Mouse (Mus musculus): Measurements from ENCODE around the gene Polr2b. TPM values are rescaled to one million over a fixed set of nuclear protein-coding genes. Genes with fewer than 3 reads are reported as not detected.

Gene Polr2b
- polyA plus RNA-seq, 1 experiment, result 24.3 TPM

DNA sequence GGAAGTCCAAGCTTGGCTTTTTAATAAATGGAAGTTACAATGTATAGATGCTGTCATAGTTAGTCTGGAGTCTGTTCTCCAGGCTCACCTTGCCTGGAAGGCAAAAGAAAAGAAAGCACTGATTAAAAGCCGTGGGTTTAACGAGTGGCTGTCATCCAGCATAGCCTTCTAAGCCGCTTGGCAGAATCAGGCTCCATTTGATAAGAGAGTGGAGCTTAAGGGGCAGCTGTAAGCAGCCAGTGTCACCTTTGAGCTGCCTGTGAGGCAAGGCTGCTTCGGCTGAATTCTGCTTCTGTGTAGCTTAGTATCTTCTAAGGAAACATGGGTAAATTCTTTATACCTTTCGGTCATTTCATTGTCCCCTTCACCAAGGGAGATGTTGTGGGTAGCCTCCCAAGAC, 23.0 kb upstream of the Polr2b start:
- no peaks in the 10 kb centered on the region for H3K27me3 ChIP-seq (ENCODE audit: control insufficient read depth, insufficient read depth, insufficient read length)
- no peak overlapping the region for H3K4me3 ChIP-seq (ENCODE audit: insufficient read depth, poor library complexity, severe bottlenecking)
- H3K79me3 ChIP-seq (ENCODE audit: low read depth), result peaks cover 6% of the 10 kb centered on the region
- no peak for TF ChIP-seq CEBPB (IDR thresholded peaks at IDR 0.05; ENCODE audit: low read depth)
- TF ChIP-seq CTCF (IDR thresholded peaks at IDR 0.05; ENCODE audit: control insufficient read depth, insufficient read depth, insufficient read length), result no peak
- no peak overlapping the region for H3ac ChIP-seq (ENCODE audit: control insufficient read depth, insufficient read length, low read depth)
- H3K36me3 ChIP-seq (ENCODE audit: control insufficient read depth, insufficient read depth), result peaks cover 61% of the 10 kb centered on the region
- H3K79me2 ChIP-seq (ENCODE audit: control insufficient read depth, insufficient read depth), result peaks cover 23% of the 10 kb centered on the region

GRCm38 (mm10) chr5:77287901-77288300, 22.0 kb upstream of the Polr2b start:
- Histone ChIP-seq H3K27me3 (ENCODE audit: control insufficient read depth, insufficient read depth, insufficient read length) (no peaks in the 10 kb centered on the region), H3ac (ENCODE audit: control insufficient read depth, insufficient read length, low read depth) (no peak overlapping the region), H3K36me3 (ENCODE audit: control insufficient read depth, insufficient read depth) (peaks cover 56% of the 10 kb centered on the region), H3K4me3 (ENCODE audit: insufficient read depth, poor library complexity, severe bottlenecking) (no peak overlapping the region), H3K79me2 (ENCODE audit: control insufficient read depth, insufficient read depth) (peaks cover 23% of the 10 kb centered on the region), H3K79me3 (ENCODE audit: low read depth) (peaks cover 3% of the 10 kb centered on the region)
- no peak for TF ChIP-seq CEBPB (IDR thresholded peaks at IDR 0.05; ENCODE audit: low read depth)
- no peak for TF ChIP-seq USF1 (IDR thresholded peaks at IDR 0.05; ENCODE audit: low read depth)
- TF ChIP-seq MYOG (IDR thresholded peaks at IDR 0.05; ENCODE audit: control insufficient read depth, extremely low read depth, insufficient read length), result no peak
- no peak for TF ChIP-seq FOSL1 (IDR thresholded peaks at IDR 0.05; ENCODE audit: insufficient read depth, low read length, poor library complexity, severe bottlenecking)
- no peak for TF ChIP-seq CTCF (IDR thresholded peaks at IDR 0.05; ENCODE audit: control insufficient read depth, insufficient read depth, insufficient read length)
- no peak for TF ChIP-seq MAX (IDR thresholded peaks at IDR 0.05)
- TF ChIP-seq MYOD1 (IDR thresholded peaks at IDR 0.05; ENCODE audit: control insufficient read depth, insufficient read length, low read depth), result no peak

GRCm38 (mm10) chr5:77289686-77290085, 20.3 kb upstream of the Polr2b start:
- no peak overlapping the region for H3K4me3 ChIP-seq (ENCODE audit: insufficient read depth, poor library complexity, severe bottlenecking)
- H3K79me2 ChIP-seq (ENCODE audit: control insufficient read depth, insufficient read depth), result peaks cover 13% of the 10 kb centered on the region
- no peaks in the 10 kb centered on the region for H3K27me3 ChIP-seq (ENCODE audit: control insufficient read depth, insufficient read depth, insufficient read length)
- no peaks in the 10 kb centered on the region for H3K79me3 ChIP-seq (ENCODE audit: low read depth)
- no peak overlapping the region for H3ac ChIP-seq (ENCODE audit: control insufficient read depth, insufficient read length, low read depth)
- TF ChIP-seq FOSL1 (IDR thresholded peaks at IDR 0.05; ENCODE audit: insufficient read depth, low read length, poor library complexity, severe bottlenecking), result no peak
- TF ChIP-seq MAX (IDR thresholded peaks at IDR 0.05), result no peak
- TF ChIP-seq CEBPB (IDR thresholded peaks at IDR 0.05; ENCODE audit: low read depth), result no peak
- no peak for TF ChIP-seq MYOG (IDR thresholded peaks at IDR 0.05; ENCODE audit: control insufficient read depth, extremely low read depth, insufficient read length)
- TF ChIP-seq CTCF (IDR thresholded peaks at IDR 0.05; ENCODE audit: control insufficient read depth, insufficient read depth, insufficient read length), result no peak
- no peak for TF ChIP-seq USF1 (IDR thresholded peaks at IDR 0.05; ENCODE audit: low read depth)
- TF ChIP-seq MYOD1 (IDR thresholded peaks at IDR 0.05; ENCODE audit: control insufficient read depth, insufficient read length, low read depth), result no peak
- peaks cover 56% of the 10 kb centered on the region for H3K36me3 ChIP-seq (ENCODE audit: control insufficient read depth, insufficient read depth)

- H3K27me3 ChIP-seq (ENCODE audit: control insufficient read depth, insufficient read depth, insufficient read length), result no peaks in the 10 kb centered on the region
- H3K4me3 ChIP-seq (ENCODE audit: insufficient read depth, poor library complexity, severe bottlenecking), result no peak overlapping the region
- no peak for TF ChIP-seq MAX (IDR thresholded peaks at IDR 0.05)
- no peak for TF ChIP-seq MYOD1 (IDR thresholded peaks at IDR 0.05; ENCODE audit: control insufficient read depth, insufficient read length, low read depth)
- TF ChIP-seq FOSL1 (IDR thresholded peaks at IDR 0.05; ENCODE audit: insufficient read depth, low read length, poor library complexity, severe bottlenecking), result no peak
- no peak for TF ChIP-seq MYOG (IDR thresholded peaks at IDR 0.05; ENCODE audit: control insufficient read depth, extremely low read depth, insufficient read length)
- TF ChIP-seq CTCF (IDR thresholded peaks at IDR 0.05; ENCODE audit: control insufficient read depth, insufficient read depth, insufficient read length), result no peak
- peaks cover 12% of the 10 kb centered on the region for H3K79me2 ChIP-seq (ENCODE audit: control insufficient read depth, insufficient read depth)
- no peaks in the 10 kb centered on the region for H3K79me3 ChIP-seq (ENCODE audit: low read depth)
- no peak overlapping the region for H3ac ChIP-seq (ENCODE audit: control insufficient read depth, insufficient read length, low read depth)
- peaks cover 54% of the 10 kb centered on the region for H3K36me3 ChIP-seq (ENCODE audit: control insufficient read depth, insufficient read depth)
Measured at GRCm38 (mm10) chr5:77290606-77291005, 19.3 kb upstream of the Polr2b start.

DNA sequence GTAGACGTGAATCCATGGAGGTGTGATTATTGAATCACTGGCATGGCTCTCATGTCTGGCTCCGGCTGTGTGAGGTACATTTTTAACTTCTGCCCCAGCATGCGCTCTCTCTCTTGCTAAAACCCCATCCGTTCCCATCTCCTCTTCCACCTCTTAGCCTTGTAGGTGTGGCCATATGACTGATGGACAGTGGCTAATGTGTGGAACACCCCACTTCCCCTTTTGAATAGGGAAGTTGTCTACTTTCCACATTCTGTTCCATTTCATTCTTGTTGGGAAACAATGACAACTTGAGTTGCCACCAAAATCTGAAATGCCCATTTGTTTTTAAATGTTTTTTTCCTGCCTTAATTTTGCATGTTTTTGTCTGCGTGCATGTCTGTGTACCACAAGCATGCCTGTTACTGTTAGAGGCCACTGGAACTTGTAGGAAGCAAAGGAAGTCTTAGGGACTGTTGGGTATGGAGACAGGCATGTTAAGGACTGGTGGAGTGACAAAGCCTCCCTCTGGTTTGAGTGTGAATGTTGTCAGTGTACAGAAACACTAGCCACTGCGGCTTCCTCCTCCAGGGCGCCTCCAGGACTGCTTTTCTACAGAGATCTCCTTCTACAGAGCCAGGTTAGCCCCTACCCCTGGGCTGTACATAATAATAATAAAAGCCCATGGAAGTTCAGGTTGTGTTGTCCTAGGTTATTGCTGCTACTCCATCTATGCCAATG, 17.0 kb upstream of the Polr2b start:
- no peak overlapping the region for H3ac ChIP-seq (ENCODE audit: control insufficient read depth, insufficient read length, low read depth)
- TF ChIP-seq MAX (IDR thresholded peaks at IDR 0.05) (no peak), FOSL1 (IDR thresholded peaks at IDR 0.05; ENCODE audit: insufficient read depth, low read length, poor library complexity, severe bottlenecking) (no peak), MYOD1 (IDR thresholded peaks at IDR 0.05; ENCODE audit: control insufficient read depth, insufficient read length, low read depth) (no peak), CTCF (IDR thresholded peaks at IDR 0.05; ENCODE audit: control insufficient read depth, insufficient read depth, insufficient read length) (no peak)
- H3K79me2 ChIP-seq (ENCODE audit: control insufficient read depth, insufficient read depth), result no peaks in the 10 kb centered on the region
- H3K36me3 ChIP-seq (ENCODE audit: control insufficient read depth, insufficient read depth), result peaks cover 64% of the 10 kb centered on the region
- H3K27me3 ChIP-seq (ENCODE audit: control insufficient read depth, insufficient read depth, insufficient read length), result no peaks in the 10 kb centered on the region
- no peak overlapping the region for H3K4me3 ChIP-seq (ENCODE audit: insufficient read depth, poor library complexity, severe bottlenecking)
- H3K79me3 ChIP-seq (ENCODE audit: low read depth), result no peaks in the 10 kb centered on the region

DNA sequence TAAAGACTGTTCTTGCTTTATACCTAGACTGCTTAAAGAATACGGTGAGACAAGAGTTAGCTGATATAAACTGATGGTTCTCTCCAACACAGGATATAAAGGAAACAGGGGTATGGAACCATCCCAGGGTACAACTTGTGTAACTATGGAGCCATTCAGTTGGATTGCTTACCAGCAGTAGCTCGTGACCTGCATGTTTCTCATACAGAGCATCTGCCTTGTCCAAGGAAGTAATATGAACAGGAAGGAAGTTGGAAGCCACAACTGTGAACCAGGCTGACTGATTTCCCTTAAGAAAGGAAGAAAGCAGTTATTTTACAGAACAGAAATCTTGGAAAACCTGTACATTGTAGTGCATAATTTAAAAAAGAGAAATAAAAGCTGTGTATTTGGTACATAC, 10.5 kb upstream of the Polr2b start:
- no peak overlapping the region for H3K4me3 ChIP-seq (ENCODE audit: insufficient read depth, poor library complexity, severe bottlenecking)
- H3ac ChIP-seq (ENCODE audit: control insufficient read depth, insufficient read length, low read depth), result no peak overlapping the region
- peaks cover 60% of the 10 kb centered on the region for H3K36me3 ChIP-seq (ENCODE audit: control insufficient read depth, insufficient read depth)
- no peaks in the 10 kb centered on the region for H3K27me3 ChIP-seq (ENCODE audit: control insufficient read depth, insufficient read depth, insufficient read length)
- no peak for TF ChIP-seq CEBPB (IDR thresholded peaks at IDR 0.05; ENCODE audit: low read depth)
- TF ChIP-seq MYOG (IDR thresholded peaks at IDR 0.05; ENCODE audit: control insufficient read depth, extremely low read depth, insufficient read length), result no peak
- TF ChIP-seq MAX (IDR thresholded peaks at IDR 0.05), result no peak
- no peak for TF ChIP-seq MYOD1 (IDR thresholded peaks at IDR 0.05; ENCODE audit: control insufficient read depth, insufficient read length, low read depth)
- no peak for TF ChIP-seq FOSL1 (IDR thresholded peaks at IDR 0.05; ENCODE audit: insufficient read depth, low read length, poor library complexity, severe bottlenecking)
- no peak for TF ChIP-seq USF1 (IDR thresholded peaks at IDR 0.05; ENCODE audit: low read depth)
- TF ChIP-seq CTCF (IDR thresholded peaks at IDR 0.05; ENCODE audit: control insufficient read depth, insufficient read depth, insufficient read length), result no peak
- no peaks in the 10 kb centered on the region for H3K79me2 ChIP-seq (ENCODE audit: control insufficient read depth, insufficient read depth)
- H3K79me3 ChIP-seq (ENCODE audit: low read depth), result peaks cover 2% of the 10 kb centered on the region
